Mouse (Mus musculus) CH12.LX (cell line): ENCODE data around the gene Taar5.

Source experiments
- BHLHE40 ChIP-seq: IDR thresholded peaks from 2 replicates; pipeline ENCODE4 v1.6.1; 2011; ENCODE audit warnings: mild to moderate bottlenecking, low read depth, low read length, improper control_type of control experiment
- CTCF ChIP-seq, 2 experiments: IDR thresholded peaks in 1 of 2; conservative IDR thresholded peaks in 1 of 2; 2 replicates each; pipeline ENCODE4 v1.5.1; 2011 to 2012; ENCODE audit warnings: low read depth in 2 of 2, low read length in 2 of 2, improper control_type of control experiment in 1 of 2, inconsistent platforms in 1 of 2, mild to moderate bottlenecking in 1 of 2, moderate library complexity in 1 of 2
- EP300 ChIP-seq: IDR thresholded peaks from 2 replicates; pipeline ENCODE4 v1.6.1; 2011; ENCODE audit warnings: low read length, improper control_type of control experiment
- MAX ChIP-seq: IDR thresholded peaks from 2 replicates; pipeline ENCODE4 v1.6.1; 2011; ENCODE audit warnings: low read length, improper control_type of control experiment
- MEF2A ChIP-seq: IDR thresholded peaks from 2 replicates; pipeline ENCODE4 v1.6.1; 2014; ENCODE audit warnings: low read depth, mild to moderate bottlenecking, inconsistent platforms, low read length, improper control_type of control experiment, borderline replicate concordance
- POLR2A ChIP-seq: IDR thresholded peaks from 2 replicates; pipeline ENCODE4 v1.6.1; 2011; ENCODE audit warnings: low read depth, mild to moderate bottlenecking, improper control_type of control experiment, low read length

- no peak for TF ChIP-seq EP300
- TF ChIP-seq CTCF (conservative IDR thresholded peaks at IDR 0.05 in 1 of 2, IDR thresholded peaks at IDR 0.05 in 1 of 2; ENCODE audit: low read depth in 2 of 2, low read length in 2 of 2), result no peak
- TF ChIP-seq MEF2A, result no peak
- TF ChIP-seq MAX, result no peak
- no peak for TF ChIP-seq BHLHE40
- no peak for TF ChIP-seq POLR2A
Observed at GRCm38 (mm10) chr10:23959071-23959470, 11.4 kb upstream of the Taar5 start.
